Mouse (Mus musculus) heart, adult 8-10 months (tissue): Measurements from ENCODE around the gene 0610012G03Rik. TPM values are rescaled to one million over a fixed set of nuclear protein-coding genes. Genes with fewer than 3 reads are reported as not detected.

Source experiments
- DNase-seq: peaks from one replicate; pipeline ENCODE4 v3.0.0; 2022; ENCODE audit warnings: low spot score
- total RNA-seq, 4 experiments: library from RNA; stranded (reverse); gene quantifications; 2 replicates each; pipeline ENCODE4 v1.2.4; 2022

0610012G03Rik gene
- total RNA-seq, 4 experiments from 2014 or later: 61.6 to 83.0 (median 78.3) TPM

DNA sequence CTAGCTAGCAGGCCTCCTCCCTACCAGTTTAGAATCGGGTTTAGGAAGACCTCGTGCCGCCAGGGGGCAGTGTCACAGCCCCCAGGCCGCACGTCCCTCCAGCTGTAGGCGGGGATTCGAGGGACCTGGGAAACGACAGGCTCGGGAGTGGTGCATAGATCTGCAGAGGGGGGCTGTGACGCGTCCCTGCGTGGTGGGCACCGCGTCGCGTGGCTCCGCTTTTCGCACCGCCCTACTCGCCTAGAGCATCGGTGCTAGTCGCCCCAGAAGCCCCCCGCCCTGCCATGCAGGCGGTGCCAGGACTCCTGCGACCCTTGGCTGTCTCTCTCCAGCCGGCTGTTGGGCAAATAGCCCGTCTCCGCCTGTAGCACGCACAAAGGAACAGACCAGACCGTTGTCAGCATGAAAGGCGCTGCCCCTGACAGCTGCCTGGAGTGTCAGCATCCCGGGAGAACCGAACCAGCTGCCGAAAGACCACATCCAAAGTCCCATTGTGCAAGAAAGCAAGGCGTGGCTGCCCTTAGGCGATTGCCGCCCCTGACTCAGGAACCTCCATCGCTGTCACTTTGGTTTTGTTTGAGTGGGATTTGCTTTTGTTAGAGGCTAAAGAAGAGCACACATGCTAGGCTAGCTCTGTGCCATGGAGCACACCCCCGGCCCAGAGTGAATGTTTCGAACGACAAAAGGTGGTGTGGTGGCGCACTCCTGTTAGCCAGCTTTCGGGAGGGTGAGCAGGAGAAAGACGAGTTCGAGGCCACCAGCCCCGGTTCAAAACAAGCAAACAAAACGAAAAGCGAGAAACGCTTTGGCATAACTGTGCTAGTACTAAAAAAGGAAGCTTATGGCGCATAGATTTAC is 15.2 kb downstream of the 0610012G03Rik start:
- peak; percentile 87 for DNase-seq

DNA sequence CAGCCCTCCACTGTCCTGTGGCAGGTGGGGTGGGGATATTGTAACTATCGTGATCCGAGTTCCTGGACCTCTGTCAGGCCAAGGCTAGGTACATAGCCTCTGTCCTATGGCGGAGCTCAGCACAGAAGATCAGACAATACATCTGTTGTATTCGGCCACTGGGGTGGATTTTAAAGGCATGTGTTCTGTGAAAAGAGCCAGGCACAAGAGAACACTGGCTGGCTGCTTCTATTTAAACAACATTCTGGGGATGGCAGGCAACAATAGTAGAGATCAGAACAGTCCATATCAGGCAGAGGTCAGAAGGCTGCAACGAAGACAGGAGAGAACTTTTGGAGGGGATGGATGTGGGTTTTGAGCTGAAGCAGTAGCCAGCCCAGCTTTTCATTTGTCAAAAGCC is 16.0 kb downstream of the 0610012G03Rik start:
- no peak for DNase-seq

DNA sequence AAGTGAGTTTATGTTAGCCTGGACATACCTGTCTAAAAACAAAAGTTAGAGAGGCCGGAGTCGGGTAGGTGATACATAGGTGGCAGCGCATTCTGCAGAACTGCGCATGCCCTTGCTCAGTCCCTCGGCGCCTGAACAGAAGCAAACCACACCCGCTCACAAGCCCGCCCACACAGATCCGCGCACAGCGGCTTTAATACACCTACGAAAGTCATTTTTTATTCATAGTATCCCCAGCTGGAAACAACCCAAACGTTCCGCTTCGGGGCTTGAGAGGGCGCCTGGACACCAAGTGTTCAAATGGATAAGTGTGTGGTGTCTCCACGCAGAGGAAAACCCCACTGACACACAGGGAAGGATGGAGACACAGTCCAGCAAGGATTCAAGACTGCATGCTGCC is 17.0 kb downstream of the 0610012G03Rik start:
- DNase-seq: no peak

DNA sequence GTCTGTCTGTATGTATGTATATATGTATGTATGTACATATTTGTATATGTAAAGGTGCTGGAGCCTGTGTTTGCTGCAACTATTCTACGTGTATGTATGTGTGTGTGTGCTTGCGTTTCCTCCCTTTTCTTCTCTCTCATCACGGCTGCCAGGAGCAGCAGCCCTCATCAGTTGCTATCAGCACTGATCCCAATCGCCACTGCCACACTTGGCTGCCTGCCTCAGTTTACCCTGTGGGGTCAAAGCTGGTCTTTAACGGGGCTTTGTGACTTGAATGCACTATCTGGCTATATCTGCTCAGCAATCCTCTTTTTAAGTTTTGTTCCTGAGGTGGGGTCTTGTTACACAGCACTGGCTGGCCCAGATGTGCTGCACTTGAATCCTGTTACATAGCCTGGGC is 20.9 kb downstream of the 0610012G03Rik start:
- DNase-seq: no peak

DNA sequence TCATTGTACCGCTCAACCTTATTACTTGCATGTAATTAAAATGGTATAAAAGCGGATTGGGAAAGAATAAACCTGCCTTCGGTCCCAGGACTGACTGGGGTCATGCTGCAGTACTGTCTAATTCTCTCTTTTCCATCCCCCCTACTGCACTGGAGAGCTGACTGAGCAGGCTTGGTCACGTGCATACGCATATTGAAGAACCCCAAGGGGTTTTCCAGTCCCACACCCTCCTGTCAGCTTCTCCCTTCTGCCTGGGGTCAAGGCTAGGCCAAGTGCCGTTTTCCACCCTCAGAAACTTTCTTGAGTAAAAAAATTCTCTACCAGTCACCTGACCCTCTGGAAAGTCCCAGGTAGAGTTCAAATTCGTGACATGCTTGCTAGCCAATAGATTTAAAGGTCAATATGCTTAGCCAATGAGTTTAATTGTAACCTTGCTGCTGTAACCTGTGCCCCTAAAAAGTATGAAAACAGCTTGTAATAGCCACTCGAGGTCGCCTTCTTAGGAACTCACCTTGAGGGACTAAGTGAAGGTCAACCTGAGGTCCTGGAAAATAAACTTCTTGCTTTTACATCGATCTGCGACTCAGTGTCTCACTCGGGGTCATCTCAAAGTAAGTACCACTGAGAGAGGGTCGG is 21.6 kb downstream of the 0610012G03Rik start:
- no peak for DNase-seq

DNA sequence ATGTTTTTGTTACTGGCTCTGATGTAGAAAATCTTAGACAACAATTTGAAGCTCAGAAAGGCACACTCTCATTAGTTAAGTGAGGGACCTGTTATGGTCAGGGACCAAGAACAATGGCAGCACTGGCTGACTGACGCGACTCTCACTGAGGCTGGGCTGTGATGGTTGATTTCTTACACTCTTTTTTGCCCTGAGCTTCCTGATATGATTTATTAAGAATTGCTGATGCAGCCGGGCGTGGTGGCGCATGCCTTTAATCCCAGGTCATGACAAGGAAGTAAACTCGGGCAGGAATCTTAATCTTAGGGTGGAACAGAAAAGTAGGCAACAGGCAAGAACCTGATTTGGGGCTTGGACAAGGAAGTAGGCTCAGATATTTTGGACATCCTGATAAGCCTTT is 22.2 kb downstream of the 0610012G03Rik start:
- no peak for DNase-seq

DNA sequence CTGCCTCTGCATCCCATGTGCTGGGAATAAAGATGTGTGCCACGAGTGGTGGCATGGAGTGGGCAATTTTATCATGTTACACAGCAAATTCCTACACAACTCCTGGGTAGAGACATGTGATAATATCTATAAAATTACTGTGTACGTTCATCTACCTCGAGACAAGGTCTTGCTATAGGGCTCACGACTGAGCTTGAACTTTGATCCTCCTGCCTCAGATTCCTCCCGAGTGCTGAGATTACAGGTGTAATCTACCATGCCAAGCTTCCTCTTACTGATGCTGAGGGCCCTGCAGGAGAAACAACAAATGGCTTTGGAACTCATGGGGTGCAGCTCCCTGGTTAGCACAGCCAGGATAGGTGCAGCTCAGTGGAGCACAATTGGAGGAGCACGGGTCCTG is 23.9 kb downstream of the 0610012G03Rik start:
- no peak for DNase-seq

DNA sequence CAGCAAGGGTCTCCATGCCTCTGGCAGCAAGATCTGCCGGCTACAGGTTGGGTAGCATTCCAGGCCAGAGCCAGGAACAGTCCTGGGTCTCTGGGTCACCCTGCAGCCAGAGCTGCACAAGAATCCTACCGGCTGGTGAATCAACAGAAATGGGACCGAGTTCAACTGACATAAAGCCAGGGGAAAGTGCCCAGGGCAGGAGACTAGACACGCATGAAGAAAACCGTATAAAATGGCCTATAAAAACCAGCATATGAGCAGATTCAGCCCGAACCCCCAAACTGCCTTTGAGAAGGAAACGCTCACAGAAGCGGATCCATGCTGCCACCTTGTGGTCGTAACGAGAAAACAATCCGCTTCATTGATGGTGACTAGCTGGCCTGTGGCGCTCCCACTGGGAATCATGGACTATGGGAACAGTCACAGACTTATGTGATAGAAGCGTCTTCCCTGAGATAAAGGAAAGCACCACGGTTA is 30.0 kb downstream of the 0610012G03Rik start:
- peak; percentile 67 for DNase-seq

DNA sequence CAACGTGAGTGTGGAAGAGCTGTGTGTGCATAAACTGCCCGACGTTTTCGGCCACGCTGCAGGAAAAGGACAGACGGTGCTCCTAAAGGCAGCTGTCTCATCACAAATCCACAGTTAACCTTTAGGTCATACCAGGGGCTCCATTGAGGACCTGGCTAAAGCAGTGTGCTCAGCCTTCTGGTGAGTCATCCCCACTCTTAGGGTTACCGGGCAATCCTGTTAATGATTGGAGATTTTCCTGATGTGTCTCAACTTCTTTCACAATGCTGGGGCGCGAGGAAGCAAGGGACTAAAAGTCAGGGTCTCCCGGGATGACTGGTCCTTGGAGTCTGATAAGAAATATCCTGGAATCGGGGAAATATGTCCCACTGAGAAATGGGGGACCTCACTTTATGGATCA is 30.5 kb downstream of the 0610012G03Rik start:
- DNase-seq: no peak

DNA sequence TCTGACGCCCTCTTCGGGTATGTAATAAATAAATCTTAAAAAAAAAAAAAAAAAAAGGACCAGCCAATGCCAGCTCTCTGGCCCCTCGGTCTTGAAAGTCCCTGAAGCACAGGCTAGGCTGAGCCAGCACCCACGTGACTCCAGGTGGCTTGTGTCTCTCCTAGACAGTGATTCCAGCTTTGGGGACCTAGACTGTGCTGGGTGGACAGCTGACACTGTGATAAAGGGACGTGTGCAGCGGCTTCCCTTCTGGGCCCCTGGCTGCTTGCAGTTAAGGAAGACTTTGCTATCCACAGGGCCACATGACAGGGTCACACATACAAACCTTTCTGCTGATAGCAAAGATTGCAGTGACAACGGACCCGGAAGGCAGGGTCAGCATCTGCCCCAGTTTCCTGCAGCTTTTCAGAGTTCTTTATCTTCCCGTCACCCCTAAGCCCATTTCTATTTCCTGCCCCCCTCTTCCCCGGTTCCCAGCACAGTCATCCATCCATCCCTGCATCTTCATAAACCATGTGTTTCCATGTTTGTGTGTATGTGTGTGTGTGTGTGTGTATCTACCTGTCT is 37.9 kb downstream of the 0610012G03Rik start:
- no peak for DNase-seq

DNA sequence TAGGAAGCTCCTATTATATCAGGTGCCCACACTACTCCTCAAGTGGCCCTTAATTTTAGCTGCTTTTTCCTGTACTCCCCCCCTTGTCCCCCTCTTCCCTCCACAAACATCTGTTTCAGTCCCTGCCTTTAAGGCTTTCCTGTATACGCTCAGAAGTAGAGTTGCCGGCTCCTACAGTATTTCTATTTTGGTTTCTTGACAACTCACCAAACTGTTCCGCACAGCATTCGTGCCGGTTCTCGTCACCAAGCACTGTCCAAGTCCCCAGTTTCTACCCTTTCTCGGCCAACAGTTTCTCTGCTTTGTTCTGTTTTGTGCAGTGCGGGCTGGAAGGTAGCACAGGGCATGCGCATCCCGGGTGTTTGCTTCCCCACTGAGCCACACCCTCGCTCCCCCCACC is 39.3 kb downstream of the 0610012G03Rik start:
- no peak for DNase-seq

DNA sequence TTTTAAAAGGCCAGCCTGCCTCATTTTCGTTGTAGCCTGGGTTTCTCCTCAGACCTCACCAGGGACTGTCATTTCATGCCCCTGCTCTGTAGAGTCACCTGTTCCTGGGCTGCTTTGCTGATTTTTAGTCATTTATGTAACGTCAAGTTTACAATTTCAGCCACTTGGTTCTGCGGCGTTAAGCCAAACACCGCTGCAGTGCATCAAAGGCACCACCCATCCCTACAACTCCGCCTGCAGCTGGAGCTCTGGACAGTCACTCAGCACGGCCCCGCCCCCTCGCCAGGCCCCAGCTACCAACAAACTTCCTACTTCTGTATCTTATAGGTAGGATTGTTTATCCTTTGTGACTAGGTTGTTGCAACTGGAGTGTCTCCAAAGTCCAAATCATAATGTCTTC is 41.4 kb downstream of the 0610012G03Rik start:
- DNase-seq: no peak

DNA sequence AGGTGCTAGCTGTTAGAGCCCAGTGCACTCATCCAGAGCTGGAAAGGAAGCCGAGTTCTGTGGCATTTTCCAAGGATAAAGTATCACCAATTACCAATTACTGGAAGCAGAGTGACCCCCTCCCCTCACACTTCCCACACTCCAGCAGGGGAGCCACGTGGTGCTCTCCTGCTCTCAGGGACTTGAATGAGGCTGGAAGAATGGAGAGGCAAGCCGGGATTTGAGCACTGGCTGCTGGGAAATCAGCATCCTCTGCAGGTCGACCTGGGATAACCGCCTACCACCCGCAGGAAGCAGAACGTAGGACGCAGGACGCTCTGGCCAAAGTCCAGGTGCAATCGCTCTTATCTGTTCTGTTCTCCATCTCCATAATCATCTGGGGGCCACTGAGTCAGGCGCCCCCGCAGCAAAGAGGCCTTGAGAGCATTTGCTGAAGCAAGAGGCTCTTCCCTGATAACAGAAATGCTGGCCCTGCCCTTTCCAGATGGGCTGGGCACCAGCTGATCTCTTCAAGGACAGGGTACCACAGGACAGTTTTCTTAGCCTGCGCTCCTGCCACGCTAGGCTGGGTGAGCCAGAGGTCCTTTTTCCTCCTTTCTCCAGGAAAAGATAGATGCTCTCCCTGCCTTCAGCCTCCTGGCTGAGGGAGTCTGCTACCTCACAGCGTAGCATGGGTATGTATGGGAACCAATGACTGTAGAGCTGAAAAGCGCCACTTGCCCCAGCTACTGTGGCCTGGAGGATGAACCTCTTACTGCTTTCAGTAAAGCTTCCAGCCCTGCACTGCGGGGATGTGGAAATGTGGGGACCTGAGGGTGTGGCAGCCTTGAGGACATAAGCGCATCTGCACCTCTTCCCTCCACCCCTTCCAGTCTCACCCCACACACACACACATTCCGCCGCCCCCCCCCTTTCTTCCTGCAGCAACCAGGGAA is 42.1 kb downstream of the 0610012G03Rik start:
- DNase-seq: no peak

DNA sequence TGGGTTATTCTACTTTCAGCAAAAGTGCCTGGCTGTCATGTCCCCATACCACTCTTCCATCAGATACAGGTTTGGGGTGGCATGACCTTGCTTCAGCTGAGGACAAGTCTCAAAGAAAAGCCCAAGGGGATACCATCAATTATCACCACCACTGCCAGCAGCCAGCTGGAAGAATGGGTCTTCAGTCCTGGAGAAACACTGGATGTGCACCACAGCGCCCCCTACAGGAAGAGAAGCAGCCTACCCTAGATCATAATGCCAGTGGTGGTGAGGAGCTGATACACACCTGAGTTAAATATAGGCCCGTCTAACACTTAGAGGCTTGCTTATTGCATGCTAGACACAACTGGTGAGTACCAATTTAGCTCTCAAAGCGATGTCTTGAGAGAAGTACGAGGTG is 43.0 kb downstream of the 0610012G03Rik start:
- DNase-seq: no peak

DNA sequence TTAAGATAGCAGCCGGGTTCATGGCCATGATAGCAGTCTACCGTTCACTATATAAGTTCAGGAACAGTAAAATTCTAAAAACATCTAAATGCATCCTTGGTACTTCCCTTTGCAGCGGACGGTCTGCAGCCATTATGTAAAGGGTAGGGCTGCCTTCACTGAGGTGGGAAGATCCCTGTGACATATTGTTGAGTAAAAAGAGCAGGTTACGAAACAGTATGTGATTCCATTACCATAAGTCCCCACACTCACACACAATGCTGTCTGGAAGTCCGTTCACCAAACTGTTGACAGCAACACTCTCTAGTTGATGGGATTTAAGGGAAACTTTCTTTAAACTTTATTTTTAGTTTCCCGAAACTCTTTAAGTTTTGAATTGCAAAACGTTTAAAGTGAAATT is 45.1 kb downstream of the 0610012G03Rik start:
- DNase-seq: no peak

DNA sequence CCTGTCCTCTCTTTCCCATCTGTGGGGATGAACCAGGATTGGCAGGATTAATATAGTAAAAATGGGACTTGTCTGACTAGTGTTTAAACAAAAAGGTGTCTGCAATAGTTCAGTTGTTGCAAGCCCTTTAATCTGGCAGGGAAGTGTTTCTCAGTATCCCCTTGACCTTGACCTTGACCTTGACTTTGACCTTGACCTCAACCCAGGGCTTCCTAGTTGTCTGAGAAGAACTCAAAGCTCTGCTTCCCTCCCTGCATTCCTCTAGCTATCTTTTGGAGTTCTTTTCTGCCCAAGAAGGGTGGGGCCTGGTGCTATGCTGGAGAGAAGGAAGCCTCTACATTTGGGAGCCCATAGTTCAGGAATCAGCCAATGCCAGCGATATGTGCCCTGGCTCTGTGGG is 46.4 kb downstream of the 0610012G03Rik start:
- no peak for DNase-seq

DNA sequence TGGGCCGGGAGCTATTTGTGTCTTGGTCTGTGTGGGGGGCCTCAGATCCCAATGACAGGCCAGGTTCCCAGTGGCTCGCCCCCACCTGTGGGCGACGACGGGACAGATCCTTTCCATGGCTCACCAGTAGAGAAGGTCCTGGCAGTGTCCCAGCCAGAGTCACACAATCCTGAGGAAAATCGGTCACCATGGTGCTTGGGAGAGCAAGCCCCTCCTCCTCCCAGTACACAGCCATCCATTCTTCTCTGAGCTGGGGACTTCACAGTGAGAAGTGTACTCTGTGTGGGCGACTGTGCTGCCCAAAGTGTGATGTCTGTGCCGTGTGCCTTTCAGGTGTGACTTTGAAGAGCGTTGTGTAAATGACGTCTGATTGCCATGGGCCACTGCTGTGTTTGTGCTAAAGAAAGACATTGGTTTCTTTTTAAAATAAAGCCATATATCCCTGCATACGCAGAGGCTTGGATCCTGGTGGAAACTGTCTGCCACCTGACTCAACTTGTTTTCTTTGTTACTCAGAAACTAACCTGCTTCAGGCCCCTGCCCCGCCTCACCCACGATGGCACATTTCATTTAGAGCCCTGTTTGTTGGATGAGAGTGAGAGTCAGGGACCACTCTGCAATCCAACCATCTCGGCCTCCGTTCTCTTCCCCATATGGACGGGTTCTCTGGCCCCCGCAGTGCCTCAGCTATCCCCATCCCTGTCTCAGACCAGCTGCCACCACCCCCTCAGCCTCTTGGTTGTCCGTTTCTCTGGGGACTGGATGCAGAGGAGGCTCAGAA is 49.6 kb downstream of the 0610012G03Rik start:
- no peak for DNase-seq
